Mouse (Mus musculus): ENCODE measurements at regions not wholly inside any gene's neighbourhood (a gene's known extent, or its start where the extent isn't known, plus 50 kb on each side); places are given as distances from the start of the nearest gene placed in this dataset.

GRCm38 (mm10) chr2:172773176-172773575 lies 166.9 kb downstream of the Bmp7 start:
- DNase-seq (ENCODE audit: low read depth), result no peak

- peak; percentile 15 for DNase-seq (ENCODE audit: low read depth)
These were observed 163.6 kb downstream of the Bmp7 start for GRCm38 (mm10) chr2:172776485-172776884.

GRCm38 (mm10) chr2:172777774-172778173 lies 162.3 kb downstream of the Bmp7 start:
- DNase-seq (ENCODE audit: low read depth), result no peak

GRCm38 (mm10) chr2:172779096-172779495 lies 161.0 kb downstream of the Bmp7 start:
- DNase-seq (ENCODE audit: low read depth), result no peak

GRCm38 (mm10) chr2:172782686-172783085 lies 157.4 kb downstream of the Bmp7 start:
- no peak for DNase-seq (ENCODE audit: low read depth)

GRCm38 (mm10) chr2:172786297-172786696 lies 153.8 kb downstream of the Bmp7 start:
- DNase-seq (ENCODE audit: low read depth), result no peak

- DNase-seq (ENCODE audit: low read depth), result no peak
These were observed 152.7 kb downstream of the Bmp7 start for GRCm38 (mm10) chr2:172787203-172787944.

GRCm38 (mm10) chr2:172789260-172789659 lies 150.9 kb downstream of the Bmp7 start:
- no peak for DNase-seq (ENCODE audit: low read depth)

GRCm38 (mm10) chr2:172792555-172792954 lies 147.6 kb downstream of the Bmp7 start:
- DNase-seq (ENCODE audit: low read depth), result no peak

- no peak for DNase-seq (ENCODE audit: low read depth)
These were observed 146.1 kb downstream of the Bmp7 start for GRCm38 (mm10) chr2:172793991-172794390.

- no peak for DNase-seq (ENCODE audit: low read depth)
These were observed 145.3 kb downstream of the Bmp7 start for GRCm38 (mm10) chr2:172794771-172795170.

- no peak for DNase-seq (ENCODE audit: low read depth)
These were observed 144.0 kb downstream of the Bmp7 start for GRCm38 (mm10) chr2:172796104-172796503.

- no peak for DNase-seq (ENCODE audit: low read depth)
These were observed 143.2 kb downstream of the Bmp7 start for GRCm38 (mm10) chr2:172796955-172797354.

- no peak for DNase-seq (ENCODE audit: low read depth)
These were observed 140.2 kb downstream of the Bmp7 start for GRCm38 (mm10) chr2:172799951-172800350.

- no peak for DNase-seq (ENCODE audit: low read depth)
These were observed 139.3 kb downstream of the Bmp7 start for GRCm38 (mm10) chr2:172800801-172801200.

GRCm38 (mm10) chr2:172801804-172802203 lies 138.3 kb downstream of the Bmp7 start:
- no peak for DNase-seq (ENCODE audit: low read depth)

- no peak for DNase-seq (ENCODE audit: low read depth)
These were observed 132.7 kb downstream of the Bmp7 start for GRCm38 (mm10) chr2:172807446-172807845.

GRCm38 (mm10) chr2:172809306-172809705 lies 130.8 kb downstream of the Bmp7 start:
- DNase-seq (ENCODE audit: low read depth), result no peak

- no peak for DNase-seq (ENCODE audit: low read depth)
These were observed 126.8 kb downstream of the Bmp7 start for GRCm38 (mm10) chr2:172813319-172813718.

- DNase-seq (ENCODE audit: low read depth), result no peak
These were observed 126.2 kb downstream of the Bmp7 start for GRCm38 (mm10) chr2:172813906-172814305.

- no peak for DNase-seq (ENCODE audit: low read depth)
These were observed 125.0 kb downstream of the Bmp7 start for GRCm38 (mm10) chr2:172815146-172815545.

- DNase-seq (ENCODE audit: low read depth), result no peak
These were observed 122.9 kb downstream of the Bmp7 start for GRCm38 (mm10) chr2:172817058-172817745.

Measured in fibroblast of lung, adult 2 months (primary cell).